Mouse (Mus musculus): ENCODE measurements around the gene Stat5b.

DNA sequence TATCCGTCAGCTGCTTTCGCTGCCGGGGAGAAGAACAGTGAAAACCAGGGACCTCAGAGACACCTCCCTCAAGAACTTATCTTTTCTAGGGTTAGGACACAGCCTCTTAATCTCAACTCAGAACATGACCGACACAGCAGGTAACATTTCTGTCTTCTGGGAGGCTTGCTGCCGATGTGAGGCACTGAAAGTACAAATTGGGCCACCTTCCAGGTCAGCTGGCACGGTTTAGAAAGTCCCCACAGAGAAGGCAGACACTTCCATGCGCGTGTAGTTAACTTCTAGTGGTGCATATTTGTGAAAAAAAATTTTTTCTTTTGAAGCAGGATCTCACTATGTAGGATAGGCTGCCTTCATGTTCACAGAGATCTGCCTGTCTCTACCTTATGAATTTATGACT, 66.2 kb downstream of the Stat5b start:
- TF ChIP-seq CTCF (IDR thresholded peaks at IDR 0.05; ENCODE audit: borderline replicate concordance, control insufficient read depth, extremely low read depth, insufficient read depth, low read length, poor library complexity) (no peak), POLR2A (IDR thresholded peaks at IDR 0.05; ENCODE audit: control insufficient read depth, extremely low read depth, insufficient read depth, low read length, poor library complexity) (no peak)
